Mouse (Mus musculus) kidney, postnatal 0 days (tissue): ENCODE data around the gene Pdik1l. TPM values are rescaled to one million over a fixed set of nuclear protein-coding genes. Genes with fewer than 3 reads are reported as not detected.

ENCODE experiments used
- ATAC-seq: fragments of 200-750 bp; cut with Nextera tagmentation; replicated peaks from 2 replicates; pipeline ENCODE4 v1.8.0; 2017; ENCODE audit warnings: low read depth, moderate number of reproducible peaks, moderate TSS enrichment, moderate library complexity; ENCODE audit not compliant: low FRiP score
- DNase-seq: peaks from one replicate; pipeline ENCODE4 v3.0.0-alpha.2; 2016; ENCODE audit warnings: low spot score
- H3K27ac ChIP-seq: fragments of 300-500 bp; sonication (generic); 2 replicates; pipeline ENCODE4 v1.5.1; 2014; ENCODE audit warnings: mild to moderate bottlenecking
- H3K27me3 ChIP-seq: fragments of 300-500 bp; sonication (generic); 2 replicates; pipeline ENCODE4 v1.6.1; 2014; ENCODE audit warnings: low read length, mixed read lengths; ENCODE audit not compliant: insufficient read depth
- H3K36me3 ChIP-seq: fragments of 300-500 bp; sonication (generic); 2 replicates; pipeline ENCODE4 v1.6.1; 2014; ENCODE audit warnings: low read length, mixed read lengths; ENCODE audit not compliant: insufficient read depth
- H3K4me1 ChIP-seq: fragments of 300-500 bp; sonication (generic); replicated peaks from 2 replicates; pipeline ENCODE4 v1.6.1; 2014; ENCODE audit warnings: antibody characterized with exemption, low read length, mixed read lengths; ENCODE audit not compliant: insufficient read depth
- H3K4me2 ChIP-seq: fragments of 300-500 bp; sonication (generic); 2 replicates; pipeline ENCODE4 v1.6.1; 2014; ENCODE audit warnings: mild to moderate bottlenecking, low read length, moderate library complexity, mixed read lengths
- H3K4me3 ChIP-seq: fragments of 300-500 bp; sonication (generic); replicated peaks from 2 replicates; pipeline ENCODE4 v1.5.1; 2014; ENCODE audit warnings: low read depth, low read length
- H3K9ac ChIP-seq: fragments of 300-500 bp; sonication (generic); 2 replicates; pipeline ENCODE4 v1.6.1; 2014; ENCODE audit warnings: low read depth, low read length
- H3K9me3 ChIP-seq: fragments of 300-500 bp; sonication (generic); replicated peaks from 2 replicates; pipeline ENCODE4 v1.6.1; 2016; ENCODE audit warnings: low read length, inconsistent platforms, mixed read lengths
- CTCF ChIP-seq: IDR thresholded peaks from 2 replicates; pipeline ENCODE4 v1.5.1; 2016; ENCODE audit warnings: antibody characterized with exemption, low read depth, mild to moderate bottlenecking, moderate library complexity
- WGBS: fragments of 180-500 bp; shearing (Covaris S2); extraction: QIAGEN DNeasy Blood & Tissue Kit; methylation state at CpG from one replicate; pipeline ENCODE4 v1.1.7; 2014; 5-methylcytosine and 5-hydroxymethylcytosine counted together
- polyA plus RNA-seq: library from polyadenylated mRNA; unstranded; fragments of >200 nt; fragmentation: Nextera tagmentation; extraction: Ambion mirVana; gene quantifications from 2 replicates; pipeline ENCODE4 v1.2.1, GENCODE M21; 2015

Gene Pdik1l
- polyA plus RNA-seq, 1 experiment from 2014 or later, result 12.5 TPM

DNA sequence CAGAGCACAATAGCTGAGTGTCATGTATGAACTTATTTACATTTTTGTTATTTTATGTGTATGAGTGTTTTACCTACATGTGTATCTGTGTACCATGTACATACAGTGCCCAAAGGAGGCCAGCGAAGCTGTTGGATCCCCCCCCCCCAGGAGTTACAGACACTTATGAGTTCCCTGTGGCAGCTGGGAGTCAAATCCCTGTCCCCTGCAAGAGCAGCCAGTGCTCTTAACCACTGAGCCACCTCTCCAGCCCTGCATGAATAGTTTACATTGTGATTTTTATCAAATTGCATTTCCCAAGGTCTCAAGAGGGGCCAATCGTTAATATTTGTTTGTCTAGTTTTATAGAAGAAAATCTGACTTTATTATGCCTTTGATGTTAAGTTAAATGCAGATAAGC is 19.3 kb upstream of the Pdik1l start:
- 63% methylated on average over 2 of the region's 2 CpGs for WGBS
- Histone ChIP-seq H3K27ac (no peak overlapping the region), H3K4me2 (peak overlapping the region; percentile 27; the same call in 1 of the 2 replicates), H3K27me3 (no peaks in the 10 kb centered on the region), H3K4me1 (peaks cover 6% of the 10 kb centered on the region), H3K36me3 (no peaks in the 10 kb centered on the region), H3K9ac (no peak overlapping the region), H3K9me3 (no peaks in the 10 kb centered on the region), H3K4me3 (no peak overlapping the region)
- TF ChIP-seq CTCF, result no peak
- DNase-seq, result no peak
- ATAC-seq, result peak; percentile 36; the same call in 1 of the 2 replicates

DNA sequence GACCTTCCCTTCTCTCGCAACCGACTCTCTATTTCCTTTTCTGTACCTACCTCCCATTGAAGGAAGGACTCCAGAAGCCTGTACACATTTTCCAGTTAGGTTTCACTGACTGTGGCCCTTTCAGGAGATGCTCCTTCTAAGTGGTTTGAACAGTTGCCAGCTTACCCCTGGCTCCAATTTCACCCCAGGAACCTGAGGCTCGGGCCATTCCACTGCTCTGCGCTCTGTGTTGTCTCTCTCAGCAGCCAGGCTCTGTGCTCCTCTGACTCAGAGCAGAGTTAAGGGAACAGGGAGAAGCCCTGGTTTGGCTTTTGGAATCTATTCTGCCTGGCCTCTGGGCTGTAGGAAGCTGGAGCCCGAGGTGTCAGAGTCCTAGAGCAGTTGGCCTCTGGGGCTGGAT is 14.4 kb upstream of the Pdik1l start:
- ATAC-seq (no peak), DNase-seq (no peak)
- H3K9ac ChIP-seq, result no peak overlapping the region

DNA sequence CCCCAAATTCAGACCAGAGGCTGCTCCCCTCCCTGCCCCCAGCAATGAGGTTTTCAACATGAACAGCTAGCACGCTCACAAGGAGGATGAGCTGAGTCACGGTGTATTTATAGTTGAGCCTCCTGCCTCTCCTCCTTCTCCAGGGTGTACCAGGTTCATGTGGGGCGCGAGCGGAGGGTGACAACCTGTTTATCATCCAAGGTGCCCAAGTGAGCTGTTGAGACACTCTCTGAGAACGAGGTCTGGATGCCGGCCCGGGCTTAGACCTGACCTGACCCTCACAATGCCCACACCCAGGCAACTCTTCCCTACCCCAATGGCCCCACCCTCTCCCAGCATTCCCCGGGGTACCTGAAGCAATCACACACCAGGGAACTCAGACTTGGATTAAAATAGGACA is 12.6 kb upstream of the Pdik1l start:
- WGBS, result 63% methylated on average over 9 of the region's 9 CpGs

More for the DNA sequence above, 14.4 kb upstream of the Pdik1l start:
- H3K27me3 ChIP-seq, result no peaks in the 10 kb centered on the region
- peaks cover under 1% of the 10 kb centered on the region; the same call in 1 of the 2 replicates for H3K4me1 ChIP-seq
- 74% methylated on average over 5 of the region's 5 CpGs for WGBS
- H3K27ac ChIP-seq, result no peak overlapping the region
- no peak overlapping the region for H3K4me2 ChIP-seq
- no peak overlapping the region for H3K4me3 ChIP-seq
- H3K9me3 ChIP-seq, result no peaks in the 10 kb centered on the region
- H3K36me3 ChIP-seq, result no peaks in the 10 kb centered on the region
- TF ChIP-seq CTCF, result no peak

DNA sequence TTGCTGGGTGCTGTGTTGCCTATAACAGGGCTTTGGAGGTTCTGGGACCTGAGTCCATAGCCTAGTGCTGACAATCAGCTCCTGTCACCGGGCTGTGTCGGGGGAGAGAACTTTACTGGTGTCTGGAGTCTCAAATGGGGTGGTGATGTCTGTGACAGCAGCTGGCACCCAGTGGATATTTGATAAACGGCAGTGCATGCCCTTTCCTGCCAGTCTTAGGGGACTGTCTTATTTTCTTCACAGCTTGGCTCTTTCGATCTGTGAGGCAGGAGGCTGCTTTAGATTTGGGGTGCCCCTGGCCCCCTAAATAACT is 11.8 kb upstream of the Pdik1l start:
- H3K9me3 ChIP-seq, result no peaks in the 10 kb centered on the region
- H3K4me2 ChIP-seq, result no peak overlapping the region
- ATAC-seq (no peak), DNase-seq (no peak)
- H3K4me1 ChIP-seq, result no peaks in the 10 kb centered on the region
- no peaks in the 10 kb centered on the region for H3K36me3 ChIP-seq
- WGBS, result 54% methylated on average over 4 of the region's 4 CpGs
- TF ChIP-seq CTCF, result no peak
- H3K27me3 ChIP-seq, result no peaks in the 10 kb centered on the region
- H3K9ac ChIP-seq, result no peak overlapping the region
- no peak overlapping the region for H3K27ac ChIP-seq
- no peak overlapping the region for H3K4me3 ChIP-seq

More for the DNA sequence above, 12.6 kb upstream of the Pdik1l start:
- Histone ChIP-seq H3K4me3 (no peak overlapping the region), H3K27ac (no peak overlapping the region), H3K4me2 (no peak overlapping the region), H3K9me3 (no peaks in the 10 kb centered on the region), H3K9ac (no peak overlapping the region), H3K27me3 (no peaks in the 10 kb centered on the region), H3K36me3 (no peaks in the 10 kb centered on the region), H3K4me1 (no peaks in the 10 kb centered on the region)
- TF ChIP-seq CTCF, result no peak
- ATAC-seq, result no peak
- no peak for DNase-seq

DNA sequence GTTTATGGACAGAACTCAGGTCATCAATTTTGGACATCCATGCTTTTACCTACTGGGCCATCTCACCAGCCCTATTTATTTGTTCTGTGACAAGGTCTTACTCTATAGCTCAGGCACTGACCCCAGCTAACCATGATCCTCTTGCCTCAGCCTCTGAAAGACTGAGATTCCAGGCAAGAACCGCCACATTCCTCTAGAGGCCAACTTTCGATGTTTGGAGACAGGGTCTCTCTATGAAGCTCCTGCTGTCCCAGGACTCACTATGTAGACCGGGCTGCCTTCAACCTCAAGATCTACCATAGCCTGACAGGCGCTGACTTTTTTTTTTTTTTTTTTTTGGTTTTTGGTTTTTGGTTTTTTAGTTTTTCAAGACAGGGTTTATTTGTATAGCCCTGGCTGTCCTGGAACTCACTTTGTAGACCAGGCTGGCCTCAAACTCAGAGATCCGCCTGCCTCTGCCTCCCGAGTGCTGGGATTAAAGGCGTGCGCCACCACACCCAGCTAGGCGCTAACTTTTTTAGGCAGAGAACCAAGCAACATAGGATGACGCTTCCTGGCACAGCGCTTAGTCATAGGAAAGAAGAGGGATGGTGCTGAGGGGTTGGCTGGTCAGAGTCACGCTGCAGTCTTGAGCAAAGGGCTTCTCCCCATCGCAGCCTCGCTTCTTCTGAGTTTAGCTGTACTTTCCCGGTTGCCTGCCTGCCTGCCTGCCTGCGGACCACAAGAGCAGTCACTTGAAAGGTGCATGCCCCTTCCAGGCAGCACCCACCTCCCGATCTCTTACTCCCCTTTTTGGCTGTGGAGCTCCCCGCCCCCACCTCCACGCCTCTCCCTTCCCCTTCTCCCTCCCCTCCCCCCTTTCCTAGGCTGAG is 11.2 kb upstream of the Pdik1l start:
- no peak overlapping the region for H3K9ac ChIP-seq
- ATAC-seq (no peak), DNase-seq (no peak)
- TF ChIP-seq CTCF, result no peak
- H3K4me1 ChIP-seq, result no peaks in the 10 kb centered on the region
- WGBS, result 78% methylated on average over 19 of the region's 19 CpGs
- H3K27ac ChIP-seq, result no peak overlapping the region
- H3K36me3 ChIP-seq, result no peaks in the 10 kb centered on the region
- H3K4me3 ChIP-seq, result no peak overlapping the region
- no peaks in the 10 kb centered on the region for H3K27me3 ChIP-seq
- H3K9me3 ChIP-seq, result no peaks in the 10 kb centered on the region
- no peak overlapping the region for H3K4me2 ChIP-seq

DNA sequence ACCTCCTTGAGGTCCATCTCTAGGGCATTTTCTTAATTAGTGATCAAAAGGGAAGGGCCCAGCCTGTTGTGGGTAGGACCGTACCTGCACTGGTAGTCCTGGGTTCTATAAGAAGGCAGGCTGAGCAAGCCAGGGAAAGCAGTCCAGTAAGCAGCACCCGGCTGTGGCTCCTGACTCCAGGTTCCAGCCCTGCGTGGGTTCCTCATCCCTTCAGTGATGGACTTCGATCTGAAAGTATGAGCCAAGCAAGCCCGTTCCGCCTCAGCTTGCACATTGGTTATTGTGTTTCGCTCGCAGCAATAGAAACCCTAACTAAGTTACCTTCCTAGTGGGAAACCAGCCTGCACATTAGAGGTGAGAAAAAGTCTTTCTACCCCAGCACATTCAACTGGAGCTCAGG is 9.7 kb upstream of the Pdik1l start:
- no peaks in the 10 kb centered on the region for H3K27me3 ChIP-seq
- DNase-seq, result no peak
- H3K9ac ChIP-seq, result no peak overlapping the region
- ATAC-seq, result no peak
- 80% methylated on average over 8 of the region's 8 CpGs for WGBS
- no peaks in the 10 kb centered on the region for H3K36me3 ChIP-seq
- H3K9me3 ChIP-seq, result no peaks in the 10 kb centered on the region
- H3K4me1 ChIP-seq, result no peaks in the 10 kb centered on the region
- no peak overlapping the region for H3K27ac ChIP-seq
- H3K4me3 ChIP-seq, result no peak overlapping the region
- TF ChIP-seq CTCF, result no peak
- H3K4me2 ChIP-seq, result no peak overlapping the region
